Mouse (Mus musculus) neural tube, embryonic 13.5 days (tissue): ENCODE results near the gene Wdr25. TPM values are rescaled to one million over a fixed set of nuclear protein-coding genes. Genes with fewer than 3 reads are reported as not detected.

ENCODE experiments used
- ATAC-seq: fragments of 200-750 bp; cut with Nextera tagmentation; 2 replicates; pipeline ENCODE4 v1.8.0; 2017; ENCODE audit warnings: low read depth, mild to moderate bottlenecking, moderate TSS enrichment, moderate library complexity
- H3K27ac ChIP-seq: fragments of 300-500 bp; sonication (generic); replicated peaks from 2 replicates; pipeline ENCODE4 v1.5.1; 2015; ENCODE audit warnings: moderate library complexity, mild to moderate bottlenecking, inconsistent platforms
- H3K27me3 ChIP-seq: fragments of 300-500 bp; sonication (generic); 2 replicates; pipeline ENCODE4 v1.6.1; 2015; ENCODE audit warnings: mild to moderate bottlenecking, inconsistent platforms
- H3K36me3 ChIP-seq: fragments of 300-500 bp; sonication (generic); 2 replicates; pipeline ENCODE4 v1.6.1; 2015; ENCODE audit warnings: mild to moderate bottlenecking, inconsistent platforms
- H3K4me1 ChIP-seq: fragments of 300-500 bp; sonication (generic); replicated peaks from 2 replicates; pipeline ENCODE4 v1.6.1; 2015; ENCODE audit warnings: inconsistent platforms
- H3K4me2 ChIP-seq: fragments of 300-500 bp; sonication (generic); 2 replicates; pipeline ENCODE4 v1.6.1; 2015; ENCODE audit warnings: inconsistent platforms, mild to moderate bottlenecking, moderate library complexity
- H3K4me3 ChIP-seq: fragments of 300-500 bp; sonication (generic); 2 replicates; pipeline ENCODE4 v1.5.1; 2015; ENCODE audit warnings: mild to moderate bottlenecking, inconsistent platforms
- H3K9ac ChIP-seq: fragments of 300-500 bp; sonication (generic); 2 replicates; pipeline ENCODE4 v1.6.1; 2015; ENCODE audit warnings: moderate library complexity, mild to moderate bottlenecking, inconsistent platforms
- H3K9me3 ChIP-seq: fragments of 300-500 bp; sonication (generic); 2 replicates; pipeline ENCODE4 v1.6.1; 2016; ENCODE audit warnings: inconsistent platforms
- WGBS: fragments of 180-500 bp; shearing (Covaris S2); methylation state at CpG from one replicate; pipeline ENCODE4 v1.1.7; 2015; 5-methylcytosine and 5-hydroxymethylcytosine counted together
- polyA plus RNA-seq: library from polyadenylated mRNA; unstranded; fragments of >200 nt; fragmentation: Nextera tagmentation; extraction: Ambion mirVana; gene quantifications from 2 replicates; pipeline ENCODE4 v1.2.1, GENCODE M21; 2015

Gene Wdr25
- polyA plus RNA-seq, 1 experiment from 2014 or later: 6.5 TPM

DNA sequence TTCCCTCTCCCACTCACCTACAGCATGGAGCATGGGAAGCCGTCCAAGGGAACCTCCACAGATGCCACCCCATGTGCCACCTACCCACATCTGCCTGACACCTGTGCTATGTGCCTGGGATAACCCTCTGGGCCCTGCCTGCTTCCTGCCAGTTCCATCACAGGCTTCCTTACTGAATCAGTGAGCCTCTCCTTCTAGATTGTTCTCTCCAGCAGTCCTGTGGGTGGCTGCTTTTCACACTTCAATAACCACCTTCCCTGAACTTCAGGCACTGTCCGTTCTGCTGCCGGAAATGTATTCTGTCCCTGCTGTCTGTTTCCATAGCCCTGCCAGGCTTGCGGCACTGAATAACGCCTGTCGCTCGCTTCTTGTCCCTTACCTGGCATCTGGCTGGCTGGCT, 152.2 kb downstream of the Wdr25 start:
- H3K27ac ChIP-seq: no peak overlapping the region
- H3K4me2 ChIP-seq: no peak overlapping the region
- no peak overlapping the region for H3K9ac ChIP-seq
- peaks cover 49% of the 10 kb centered on the region for H3K27me3 ChIP-seq
- no peak for ATAC-seq
- H3K9me3 ChIP-seq: no peaks in the 10 kb centered on the region
- WGBS: 82% methylated on average over 7 of the region's 7 CpGs
- no peaks in the 10 kb centered on the region for H3K4me1 ChIP-seq
- H3K4me3 ChIP-seq: no peak overlapping the region
- H3K36me3 ChIP-seq: no peaks in the 10 kb centered on the region

DNA sequence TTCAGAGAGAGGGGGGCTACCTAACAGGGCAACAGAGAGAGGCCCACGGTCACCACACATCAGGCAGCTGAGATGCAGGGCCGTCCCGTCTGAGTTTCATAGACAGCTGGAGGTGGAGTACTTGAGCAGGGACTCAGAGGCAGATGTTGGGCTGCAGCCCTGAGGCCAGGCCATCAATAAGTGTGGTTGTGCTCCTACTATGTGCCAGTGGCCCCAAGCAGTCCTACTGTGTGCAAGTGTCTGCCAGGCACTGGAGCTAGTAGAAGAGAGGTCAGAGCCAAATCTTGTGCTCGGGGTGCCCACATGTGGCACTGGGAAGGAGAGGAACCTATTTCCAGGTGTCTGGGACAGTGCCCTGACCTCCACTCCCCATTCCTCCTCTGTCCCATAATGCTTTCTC, 156.5 kb downstream of the Wdr25 start:
- Histone ChIP-seq H3K27ac (no peak overlapping the region), H3K27me3 (peaks cover 67% of the 10 kb centered on the region), H3K36me3 (no peaks in the 10 kb centered on the region), H3K4me1 (peaks cover 29% of the 10 kb centered on the region), H3K4me3 (no peak overlapping the region), H3K4me2 (no peak overlapping the region), H3K9me3 (no peaks in the 10 kb centered on the region), H3K9ac (no peak overlapping the region)
- WGBS: 88% methylated on average over 4 of the region's 4 CpGs
- ATAC-seq: no peak

DNA sequence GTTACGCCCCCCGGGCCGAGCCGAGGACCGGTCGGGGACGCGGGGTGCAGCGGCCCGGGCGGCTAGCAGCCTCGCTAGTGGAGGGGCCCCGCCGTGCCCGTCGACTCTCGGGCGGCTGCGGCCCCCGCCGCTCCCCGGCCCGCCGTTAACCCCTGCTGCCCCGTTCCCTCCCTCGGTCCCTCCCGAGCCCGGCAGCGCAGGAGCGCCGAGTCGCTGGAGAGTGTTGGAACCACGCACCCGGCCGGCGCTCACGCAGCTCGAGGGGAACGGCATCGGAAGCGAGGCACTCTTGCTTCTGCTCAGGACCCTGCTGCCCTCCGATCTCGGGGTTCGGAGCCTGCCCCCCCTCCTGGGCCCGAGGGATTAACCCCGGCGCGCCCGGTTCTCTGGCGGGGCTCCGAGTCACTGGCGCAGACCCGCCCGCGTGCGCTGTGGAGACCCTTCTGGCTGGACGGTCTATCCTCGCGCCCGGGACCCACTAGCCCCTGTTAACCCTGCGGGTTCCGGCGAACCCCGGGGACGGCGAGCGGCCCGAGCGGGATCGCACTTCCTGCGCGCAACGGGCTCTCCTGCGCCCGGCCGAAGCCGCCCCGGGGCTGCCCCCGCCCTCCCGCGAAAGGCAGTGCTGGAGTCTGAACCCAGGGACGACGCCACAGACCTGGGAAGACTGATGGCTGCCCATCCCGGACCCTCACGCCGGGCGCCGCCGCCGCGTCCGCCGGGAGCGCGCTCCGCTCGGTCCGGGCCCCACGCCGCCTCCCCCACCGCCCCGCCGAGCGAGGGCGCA, 159.8 kb downstream of the Wdr25 start:
- peak overlapping the region; percentile 68 for H3K9ac ChIP-seq
- peak; percentile 16; the same call in 1 of the 2 replicates for ATAC-seq
- H3K4me1 ChIP-seq: peaks cover 30% of the 10 kb centered on the region
- WGBS: under 1% methylated on average over 90 of the region's 105 CpGs
- peaks cover 89% of the 10 kb centered on the region for H3K27me3 ChIP-seq
- H3K36me3 ChIP-seq: no peaks in the 10 kb centered on the region
- peak overlapping the region; percentile 92 for H3K4me2 ChIP-seq
- H3K9me3 ChIP-seq: no peaks in the 10 kb centered on the region
- no peak overlapping the region for H3K27ac ChIP-seq
- peak overlapping the region; percentile 51 for H3K4me3 ChIP-seq

DNA sequence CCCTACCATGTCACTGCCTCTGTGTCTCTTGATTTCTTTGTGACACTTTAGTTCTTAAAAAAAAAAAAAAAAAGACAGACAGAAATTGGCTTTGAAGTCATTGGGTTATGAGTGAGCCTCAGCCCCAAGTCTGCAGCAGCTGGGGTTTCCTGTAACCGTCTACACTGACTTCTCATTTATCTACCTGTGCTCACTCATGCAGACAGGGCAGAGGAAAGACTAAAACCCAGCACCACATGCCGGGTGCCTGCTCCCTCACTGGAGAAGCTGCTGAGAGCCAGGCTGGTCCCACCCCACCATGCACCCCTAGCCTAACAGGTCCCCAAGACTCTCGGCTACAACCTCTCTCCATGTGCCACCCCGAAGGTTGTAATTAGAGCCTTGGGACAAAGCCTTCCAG, 164.3 kb downstream of the Wdr25 start:
- Histone ChIP-seq H3K4me2 (no peak overlapping the region), H3K9ac (no peak overlapping the region), H3K4me3 (no peak overlapping the region), H3K36me3 (no peaks in the 10 kb centered on the region), H3K27ac (no peak overlapping the region), H3K9me3 (no peaks in the 10 kb centered on the region), H3K27me3 (peaks cover 52% of the 10 kb centered on the region), H3K4me1 (peaks cover 23% of the 10 kb centered on the region)
- 72% methylated on average over 4 of the region's 4 CpGs for WGBS
- no peak for ATAC-seq

DNA sequence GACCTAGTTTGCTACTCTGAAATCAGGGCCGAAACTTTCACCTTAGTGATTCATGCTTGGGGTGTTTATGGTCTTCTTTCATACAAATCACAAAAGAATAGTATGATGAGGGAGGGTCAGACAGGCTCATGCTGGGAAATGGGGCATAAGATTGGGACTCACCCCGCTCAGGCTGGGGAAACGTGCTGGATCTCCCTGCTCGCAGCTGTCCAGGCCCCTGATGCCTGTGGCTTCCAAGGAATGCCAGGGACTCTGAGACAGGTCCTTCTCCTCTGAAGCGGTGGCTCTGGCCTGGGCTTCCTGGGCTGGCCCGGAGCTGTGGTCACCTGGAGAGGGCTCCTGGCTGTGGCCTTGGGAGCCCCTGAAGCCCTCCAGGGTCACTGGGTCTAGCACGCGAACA, 165.2 kb downstream of the Wdr25 start:
- no peak overlapping the region for H3K9ac ChIP-seq
- 78% methylated on average over 8 of the region's 8 CpGs for WGBS

DNA sequence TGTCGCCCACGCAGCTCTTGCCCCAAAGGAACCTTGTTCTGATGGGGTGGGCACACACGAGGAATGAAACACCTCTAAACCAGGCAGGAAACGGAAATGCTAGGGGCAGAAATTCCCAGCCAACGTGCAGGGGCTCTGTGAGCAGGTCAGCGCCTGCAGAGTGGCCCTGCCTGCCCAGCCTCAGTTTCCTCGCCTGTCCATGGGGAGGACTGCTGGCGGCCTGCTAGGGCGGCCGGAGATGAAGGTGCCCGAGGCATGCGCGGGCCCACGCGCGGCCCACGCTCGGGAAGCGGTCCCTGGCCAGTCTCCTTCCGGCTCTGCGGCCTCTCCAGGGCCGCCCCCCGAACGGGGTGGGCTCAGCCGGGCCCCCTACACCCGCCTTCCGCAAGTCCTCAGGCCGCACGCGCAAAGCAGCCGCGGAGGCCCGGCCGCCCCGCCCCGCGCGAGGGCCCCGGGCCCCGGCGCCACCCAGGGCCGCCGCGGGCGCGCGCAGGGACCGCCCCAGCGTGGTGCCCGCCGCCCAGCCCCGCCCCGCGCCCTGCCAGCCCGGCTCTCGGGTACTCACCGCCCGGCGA, 174.2 kb downstream of the Wdr25 start:
- ATAC-seq: peak; percentile 83
- H3K27ac ChIP-seq: peak overlapping the region; percentile 65
- peaks cover 25% of the 10 kb centered on the region for H3K4me1 ChIP-seq
- peak overlapping the region; percentile 59 for H3K4me3 ChIP-seq
- no peaks in the 10 kb centered on the region for H3K36me3 ChIP-seq
- WGBS: 3% methylated on average over 26 of the region's 59 CpGs
- H3K9ac ChIP-seq: peak overlapping the region; percentile 78
- H3K4me2 ChIP-seq: peak overlapping the region; percentile 85
- 0 out of 2 replicates have a peak, but pooled peaks cover 4% of the 10 kb centered on the region for H3K27me3 ChIP-seq
- H3K9me3 ChIP-seq: no peaks in the 10 kb centered on the region

More for the DNA sequence above, 165.2 kb downstream of the Wdr25 start:
- no peaks in the 10 kb centered on the region for H3K9me3 ChIP-seq
- no peaks in the 10 kb centered on the region for H3K36me3 ChIP-seq
- peaks cover 13% of the 10 kb centered on the region for H3K4me1 ChIP-seq
- no peak for ATAC-seq
- H3K4me2 ChIP-seq: no peak overlapping the region
- H3K27ac ChIP-seq: no peak overlapping the region
- peaks cover 43% of the 10 kb centered on the region for H3K27me3 ChIP-seq
- no peak overlapping the region for H3K4me3 ChIP-seq

DNA sequence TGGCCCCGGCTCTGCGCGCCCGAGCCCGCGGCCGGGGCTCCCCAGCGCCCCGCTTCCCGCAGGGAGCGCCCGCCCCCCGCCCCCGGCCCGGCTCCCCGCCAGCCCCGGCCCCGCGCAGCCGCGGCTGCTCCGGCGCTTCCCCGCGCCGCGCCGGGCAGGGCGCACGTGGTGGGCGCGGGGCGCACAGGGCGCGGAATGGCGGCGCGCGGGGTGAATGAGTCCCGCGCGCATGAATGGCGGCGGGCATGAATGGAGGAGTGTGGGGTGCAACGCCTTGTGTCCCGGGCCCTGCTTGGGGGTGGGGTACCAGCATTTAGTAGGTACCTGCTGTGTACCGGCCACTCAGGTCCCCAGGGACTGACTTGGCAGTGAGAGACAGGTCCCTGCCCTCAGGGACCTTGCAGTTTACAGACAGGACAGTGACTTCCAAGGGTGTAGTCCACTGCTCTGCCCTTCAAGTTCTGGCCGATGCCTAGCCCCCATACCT, 174.8 kb downstream of the Wdr25 start, which contains the start of gene Begain:
Begain (minus strand) TSS at position 51 of the 487 bp plus-strand sequence.
- Histone ChIP-seq H3K27me3 (0 out of 2 replicates have a peak, but pooled peaks cover 4% of the 10 kb centered on the region), H3K4me2 (peak within 1 kb of the TSS; percentile 85), H3K27ac (peak within 1 kb of the TSS; percentile 65), H3K4me3 (peak within 1 kb of the TSS; percentile 59), H3K9ac (peak within 1 kb of the TSS; percentile 78), H3K4me1 (peaks cover 25% of the 10 kb centered on the region), H3K9me3 (no peaks in the 10 kb centered on the region), H3K36me3 (no peaks in the 10 kb centered on the region)
- ATAC-seq: peak; percentile 68
- 2% methylated on average over 27 of the region's 48 CpGs for WGBS

DNA sequence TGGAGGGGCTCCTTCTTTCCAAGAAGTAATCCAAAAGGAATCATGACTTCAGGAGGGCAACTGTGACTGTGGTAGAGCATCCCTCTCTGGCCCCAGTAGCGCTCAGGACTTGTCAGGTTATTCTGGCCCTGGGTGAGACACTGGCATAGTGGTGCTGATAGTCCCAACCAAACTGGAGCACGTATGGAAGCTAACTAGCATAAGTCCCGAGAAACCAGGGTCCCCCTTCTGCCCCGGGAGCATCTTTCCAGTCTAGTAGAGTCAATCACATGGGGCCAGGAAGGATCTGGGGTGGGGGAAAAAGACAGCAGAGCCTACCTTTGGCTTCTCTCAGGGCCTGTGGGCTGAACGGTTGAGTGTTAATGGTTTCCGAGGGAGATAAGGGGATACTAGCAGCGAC, 175.3 kb downstream of the Wdr25 start:
- 62% methylated on average over 7 of the region's 7 CpGs for WGBS
- H3K4me1 ChIP-seq: peaks cover 25% of the 10 kb centered on the region
- no peaks in the 10 kb centered on the region for H3K9me3 ChIP-seq
- no peak overlapping the region for H3K27ac ChIP-seq
- 0 out of 2 replicates have a peak, but pooled peaks cover 4% of the 10 kb centered on the region for H3K27me3 ChIP-seq
- peak overlapping the region; percentile 85 for H3K4me2 ChIP-seq
- no peaks in the 10 kb centered on the region for H3K36me3 ChIP-seq
- ATAC-seq: no peak
- no peak overlapping the region for H3K9ac ChIP-seq
- peak overlapping the region; percentile 59; the same call in 1 of the 2 replicates for H3K4me3 ChIP-seq

DNA sequence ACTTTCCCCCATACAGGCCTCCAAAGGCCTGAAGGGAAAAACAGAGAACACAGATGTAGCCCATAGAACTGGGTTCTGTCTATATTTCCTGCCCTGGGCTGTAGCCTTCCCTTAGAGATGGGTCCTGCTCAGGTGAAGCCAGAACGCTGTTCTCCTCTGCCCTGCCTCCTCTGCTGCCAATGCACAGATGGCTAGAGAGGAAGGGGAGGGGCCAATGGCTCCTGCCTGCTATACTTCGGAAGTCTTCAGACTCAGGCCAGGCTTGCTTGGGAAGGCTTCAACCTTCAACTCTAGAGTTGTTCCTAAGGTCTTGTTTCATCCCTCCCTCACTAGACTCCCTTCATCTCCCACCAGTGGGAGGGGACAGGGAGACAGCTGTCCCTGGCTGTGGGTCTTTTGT, 176.3 kb downstream of the Wdr25 start:
- H3K36me3 ChIP-seq: no peaks in the 10 kb centered on the region
- peaks cover 25% of the 10 kb centered on the region for H3K4me1 ChIP-seq
- 58% methylated on average over 2 of the region's 2 CpGs for WGBS
- no peak overlapping the region for H3K27ac ChIP-seq
- H3K4me3 ChIP-seq: no peak overlapping the region
- H3K4me2 ChIP-seq: no peak overlapping the region
- 0 out of 2 replicates have a peak, but pooled peaks cover 4% of the 10 kb centered on the region for H3K27me3 ChIP-seq
- H3K9ac ChIP-seq: no peak overlapping the region
- no peaks in the 10 kb centered on the region for H3K9me3 ChIP-seq
- ATAC-seq: no peak

DNA sequence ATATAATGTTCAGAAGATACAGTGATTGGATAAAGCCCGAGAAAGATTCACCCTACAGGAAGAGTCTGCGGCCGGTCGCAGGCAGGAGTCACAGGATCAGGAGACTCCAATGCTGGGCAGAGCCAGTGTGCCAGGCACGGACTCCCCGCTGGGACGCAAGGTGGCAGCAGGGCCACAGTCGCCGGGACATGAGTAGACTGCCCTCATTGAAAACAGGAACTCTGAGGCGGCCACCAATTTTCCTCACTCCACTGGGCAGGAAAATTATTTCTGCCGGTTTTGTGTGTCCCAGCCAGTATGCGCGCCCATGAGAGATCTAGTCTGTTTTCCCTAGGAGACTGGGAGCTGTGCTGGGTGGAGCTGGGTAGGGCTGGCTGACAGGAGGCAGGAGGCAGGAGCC, 177.8 kb downstream of the Wdr25 start:
- 76% methylated on average over 13 of the region's 13 CpGs for whole genome bisulfite sequencing
- no peaks in the 10 kb centered on the region for H3K36me3 ChIP-seq
- H3K27ac ChIP-seq: no peak overlapping the region
- no peaks in the 10 kb centered on the region for H3K9me3 ChIP-seq
- H3K4me3 ChIP-seq: no peak overlapping the region
- H3K9ac ChIP-seq: no peak overlapping the region
- H3K27me3 ChIP-seq: 0 out of 2 replicates have a peak, but pooled peaks cover 4% of the 10 kb centered on the region
- ATAC-seq: no peak
- H3K4me2 ChIP-seq: no peak overlapping the region
- peaks cover 25% of the 10 kb centered on the region for H3K4me1 ChIP-seq

DNA sequence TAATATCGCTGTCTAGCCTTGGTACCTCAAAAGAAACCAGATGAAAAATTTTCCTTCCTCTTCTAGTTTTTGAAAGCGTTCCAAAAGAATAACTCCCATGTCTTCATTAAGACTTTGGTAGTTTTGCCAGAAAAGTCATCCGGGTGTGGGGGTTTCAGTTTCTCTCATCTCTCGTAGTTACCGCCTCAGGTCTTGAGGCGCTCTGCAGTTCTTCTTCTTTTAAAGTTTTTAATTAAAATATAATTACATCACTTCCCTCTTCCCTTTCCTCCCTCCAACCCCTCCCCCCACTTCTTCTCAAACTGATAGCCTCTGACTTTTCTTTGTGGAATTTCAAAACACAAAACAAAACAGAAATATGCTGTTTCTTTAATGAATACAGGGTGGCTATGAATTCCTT, 180.7 kb downstream of the Wdr25 start:
- WGBS: 91% methylated on average over 6 of the region's 6 CpGs
- H3K36me3 ChIP-seq: no peaks in the 10 kb centered on the region
- H3K4me1 ChIP-seq: 0 out of 2 replicates have a peak, but pooled peaks cover 3% of the 10 kb centered on the region
- no peak overlapping the region for H3K9ac ChIP-seq
- H3K4me2 ChIP-seq: no peak overlapping the region
- H3K27ac ChIP-seq: no peak overlapping the region
- ATAC-seq: no peak
- H3K4me3 ChIP-seq: no peak overlapping the region
- H3K9me3 ChIP-seq: no peaks in the 10 kb centered on the region
- 0 out of 2 replicates have a peak, but pooled peaks cover 4% of the 10 kb centered on the region for H3K27me3 ChIP-seq

DNA sequence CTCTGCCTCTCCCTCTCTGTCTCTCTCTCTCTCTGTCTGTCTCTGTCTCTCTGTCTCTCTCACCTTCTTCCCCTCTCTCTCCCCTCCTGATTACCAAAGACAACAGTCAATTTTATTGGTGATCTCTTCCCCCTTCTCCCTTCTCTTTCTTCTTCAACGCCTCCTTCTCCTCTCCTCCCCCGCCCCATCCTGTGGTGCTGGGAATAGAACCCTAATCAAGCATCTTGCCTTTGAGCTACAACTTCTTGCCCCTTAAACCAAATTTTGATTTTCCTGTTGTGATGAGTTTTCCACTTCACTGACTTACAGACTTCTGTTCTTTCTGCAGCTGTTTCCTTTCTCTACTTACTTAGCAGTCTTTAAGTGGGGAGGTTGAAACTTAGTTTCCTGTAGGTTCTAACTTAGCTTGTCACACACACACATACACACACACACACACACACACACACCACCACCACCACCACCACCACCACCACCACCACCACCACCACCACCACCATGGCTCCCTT, 181.4 kb downstream of the Wdr25 start:
- H3K4me1 ChIP-seq: no peaks in the 10 kb centered on the region
- H3K36me3 ChIP-seq: no peaks in the 10 kb centered on the region
- no peak for ATAC-seq
- WGBS: 77% methylated on average over 2 of the region's 2 CpGs
- H3K4me2 ChIP-seq: no peak overlapping the region
- H3K27ac ChIP-seq: no peak overlapping the region
- H3K9ac ChIP-seq: no peak overlapping the region
- H3K27me3 ChIP-seq: 0 out of 2 replicates have a peak, but pooled peaks cover 4% of the 10 kb centered on the region
- H3K4me3 ChIP-seq: no peak overlapping the region
- H3K9me3 ChIP-seq: no peaks in the 10 kb centered on the region
